Mouse (Mus musculus) megakaryocyte-erythroid progenitor cell, adult 5-6 weeks (primary cell): Measurements from ENCODE around the gene Nppc. TPM values are rescaled to one million over a fixed set of nuclear protein-coding genes. Genes with fewer than 3 reads are reported as not detected.

Experiments used
- ATAC-seq: replicated peaks from 2 replicates; pipeline ENCODE4 v1.8.0; 2016; ENCODE audit warnings: mild to moderate bottlenecking, inconsistent platforms; ENCODE audit not compliant: severe bottlenecking, poor library complexity, low FRiP score, low TSS enrichment
- total RNA-seq, 2 experiments: library from RNA; stranded (forward) in 1 of 2; stranded (reverse) in 1 of 2; fragments of 200-1000, 215-1000 nt in 1 of 2; fragments of >200 nt in 1 of 2; fragmentation: Nextera tagmentation in 1 of 2; gene quantifications; 2 replicates each; pipeline ENCODE4 v1.2.3; 2014 to 2017

Gene Nppc
- total RNA-seq (2014; fragmentation: Nextera tagmentation) (not detected in 2 replicates), total RNA-seq (2017) (0.70 and 0.80 TPM in 2 replicates)

GRCm38 (mm10) chr1:86670279-86671038 is at the start of gene Nppc:
Nppc (minus strand) TSS chr1:86670571.
- peak; percentile 51 for ATAC-seq

- ATAC-seq = 0 out of 2 replicates have a peak, but pooled peaks have one; percentile 34
Observed at GRCm38 (mm10) chr1:86719391-86719790, 49.0 kb upstream of the Nppc start.

- peak; percentile 47; the same call in 1 of the 2 replicates for ATAC-seq
Observed at GRCm38 (mm10) chr1:86718190-86718589, 47.8 kb upstream of the Nppc start.

- no peak for ATAC-seq
Observed at GRCm38 (mm10) chr1:86713054-86713453, 42.7 kb upstream of the Nppc start.

- no peak for ATAC-seq
Observed at GRCm38 (mm10) chr1:86712045-86712444, 41.7 kb upstream of the Nppc start.

GRCm38 (mm10) chr1:86709546-86709945 is 39.2 kb upstream of the Nppc start:
- peak; percentile 75 for ATAC-seq

GRCm38 (mm10) chr1:86705461-86705860 is 35.1 kb upstream of the Nppc start:
- no peak for ATAC-seq

GRCm38 (mm10) chr1:86703965-86704326 is 33.6 kb upstream of the Nppc start:
- peak; percentile 23; the same call in 1 of the 2 replicates for ATAC-seq

- ATAC-seq = peak; percentile 64
Observed at GRCm38 (mm10) chr1:86703300-86703964, 33.1 kb upstream of the Nppc start, which contains the start of gene Dis3l2. Dis3l2 (plus strand) TSS chr1:86703808.

- peak; percentile 64 for ATAC-seq
Observed at GRCm38 (mm10) chr1:86700367-86700766, 30.0 kb upstream of the Nppc start.

- ATAC-seq = no peak
Observed at GRCm38 (mm10) chr1:86699346-86700136, 29.2 kb upstream of the Nppc start.

- ATAC-seq = no peak; the same call in 1 of the 2 replicates
Observed at GRCm38 (mm10) chr1:86698721-86699120, 28.4 kb upstream of the Nppc start.

- peak; percentile 56 for ATAC-seq
Observed at GRCm38 (mm10) chr1:86696948-86697347, 26.6 kb upstream of the Nppc start.

- no peak for ATAC-seq
Observed at GRCm38 (mm10) chr1:86691027-86691426, 20.7 kb upstream of the Nppc start.

GRCm38 (mm10) chr1:86687236-86687635 is 16.9 kb upstream of the Nppc start:
- ATAC-seq = no peak

- no peak for ATAC-seq
Observed at GRCm38 (mm10) chr1:86678667-86679066, 8.3 kb upstream of the Nppc start.

- no peak for ATAC-seq
Observed at GRCm38 (mm10) chr1:86677624-86678023, 7.3 kb upstream of the Nppc start.

GRCm38 (mm10) chr1:86675126-86675525 is 4.8 kb upstream of the Nppc start:
- no peak for ATAC-seq

GRCm38 (mm10) chr1:86674385-86674784 is 4.0 kb upstream of the Nppc start:
- ATAC-seq = no peak
